Mouse (Mus musculus): ENCODE results near the gene H2-Q10. TPM values are rescaled to one million over a fixed set of nuclear protein-coding genes. Genes with fewer than 3 reads are reported as not detected.

Gene H2-Q10
- polyA plus RNA-seq, 1 experiment: 0.09 TPM

- no peaks in the 10 kb centered on the region for H3K27me3 ChIP-seq (ENCODE audit: control insufficient read depth)
- peaks cover 50% of the 10 kb centered on the region for H3K4me1 ChIP-seq (ENCODE audit: control insufficient read depth)
- H3K4me3 ChIP-seq (replicated peaks): peak overlapping the region; percentile 68
- TF ChIP-seq TAL1 (IDR thresholded peaks at IDR 0.05; ENCODE audit: low read length): no peak
- no peak for TF ChIP-seq GATA1 (IDR thresholded peaks at IDR 0.05; ENCODE audit: low read length)
- H3K9me3 ChIP-seq (ENCODE audit: control insufficient read depth, low read length): no peaks in the 10 kb centered on the region
- H3K36me3 ChIP-seq (ENCODE audit: control insufficient read depth): peaks cover 71% of the 10 kb centered on the region
These were observed 46.2 kb downstream of the H2-Q10 start for GRCm38 (mm10) chr17:35515911-35516640.

GRCm38 (mm10) chr17:35516652-35517500, 47.0 kb downstream of the H2-Q10 start, which contains the start of the genes Tcf19 and Cchcr1:
Gene Tcf19 (minus strand): TSS chr17:35516824.
Gene Cchcr1 (plus strand): TSS chr17:35517100.
- Histone ChIP-seq H3K9me3 (ENCODE audit: control insufficient read depth, low read length) (no peaks in the 10 kb centered on the region), H3K36me3 (ENCODE audit: control insufficient read depth) (peaks cover 72% of the 10 kb centered on the region), H3K4me3 (replicated peaks) (peak within 1 kb of the TSS; percentile 68), H3K4me1 (ENCODE audit: control insufficient read depth) (peaks cover 50% of the 10 kb centered on the region), H3K27me3 (ENCODE audit: control insufficient read depth) (no peaks in the 10 kb centered on the region)
- TF ChIP-seq GATA1 (IDR thresholded peaks at IDR 0.05; ENCODE audit: low read length) (no peak), TAL1 (IDR thresholded peaks at IDR 0.05; ENCODE audit: low read length) (no peak)

DNA sequence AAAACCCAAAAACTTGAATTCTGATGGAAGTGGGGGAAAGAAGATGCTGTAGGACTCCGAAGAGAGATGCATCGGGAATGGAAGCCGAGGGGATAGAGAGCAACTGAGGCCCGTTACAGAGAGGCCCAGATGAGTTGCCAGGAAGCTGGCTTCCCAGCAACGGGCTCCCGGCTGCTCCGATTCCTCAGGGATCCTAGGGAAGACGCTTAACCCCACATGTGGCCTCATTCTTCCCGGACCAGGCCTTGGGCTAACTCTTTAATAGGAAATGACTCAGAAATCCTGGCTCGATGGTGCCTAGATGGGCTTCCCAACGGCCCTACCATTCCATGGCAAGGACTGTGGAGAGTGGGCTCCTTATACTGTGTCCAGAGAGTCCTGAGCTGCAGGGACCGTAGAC, 47.6 kb downstream of the H2-Q10 start:
- no peaks in the 10 kb centered on the region for H3K9me3 ChIP-seq (ENCODE audit: control insufficient read depth, low read length)
- TF ChIP-seq TAL1 (IDR thresholded peaks at IDR 0.05; ENCODE audit: low read length): no peak
- TF ChIP-seq GATA1 (IDR thresholded peaks at IDR 0.05; ENCODE audit: low read length): no peak
- H3K4me1 ChIP-seq (ENCODE audit: control insufficient read depth): peaks cover 50% of the 10 kb centered on the region
- H3K4me3 ChIP-seq (replicated peaks): peak overlapping the region; percentile 68
- H3K27me3 ChIP-seq (ENCODE audit: control insufficient read depth): no peaks in the 10 kb centered on the region
- H3K36me3 ChIP-seq (ENCODE audit: control insufficient read depth): peaks cover 70% of the 10 kb centered on the region

Other genes starting within 250 kb of the H2-Q10 start
- gene Gm16181, start 249.3 kb upstream of the H2-Q10 start, polyA plus RNA-seq (2012): not detected in 2 replicates
- gene Atp6v1g2, start 236.4 kb upstream of the H2-Q10 start, polyA plus RNA-seq (2012): 0.04 and 0.37 TPM in 2 replicates
- gene Nfkbil1, start 234.3 kb upstream of the H2-Q10 start, polyA plus RNA-seq (2012): 1.6 TPM in 2 replicates
- gene Ddx39b, start 228.3 kb upstream of the H2-Q10 start, polyA plus RNA-seq (2012): 18.8 and 20.8 TPM in 2 replicates
- gene H2-D1, start 207.4 kb upstream of the H2-Q10 start, polyA plus RNA-seq (2012): 2.4 and 2.7 TPM in 2 replicates
- gene H2-Q1, start 149.7 kb upstream of the H2-Q10 start, polyA plus RNA-seq (2012): not detected in 2 replicates
- gene H2-Q2, start 127.8 kb upstream of the H2-Q10 start, polyA plus RNA-seq (2012): not detected in 2 replicates
- gene H2-Q4, start 90.5 kb upstream of the H2-Q10 start, polyA plus RNA-seq (2012): 0.50 and 0.56 TPM in 2 replicates
- gene H2-Q6, start 45.2 kb upstream of the H2-Q10 start, polyA plus RNA-seq (2012): 0.09 TPM in 1 of 2 replicates, not detected in the other
- 0.03 and 0.13 TPM in 2 replicates for gene H2-Q7, start 30.9 kb upstream of the H2-Q10 start, polyA plus RNA-seq (2012)
- gene Pou5f1, start 35.9 kb downstream of the H2-Q10 start, polyA plus RNA-seq (2012): 0.05 TPM in 1 of 2 replicates, not detected in the other
- 29.1 and 33.5 TPM in 2 replicates for gene Tcf19, start 46.7 kb downstream of the H2-Q10 start, polyA plus RNA-seq (2012)
- 4.7 and 4.9 TPM in 2 replicates for gene Cchcr1, start 47.0 kb downstream of the H2-Q10 start, polyA plus RNA-seq (2012)
- gene Psors1c2, start 63.1 kb downstream of the H2-Q10 start, polyA plus RNA-seq (2012): 0.40 and 0.51 TPM in 2 replicates
- gene Cdsn, start 82.0 kb downstream of the H2-Q10 start, polyA plus RNA-seq (2012): 0.02 TPM in 1 of 2 replicates, not detected in the other
- gene 2300002M23Rik, start 97.4 kb downstream of the H2-Q10 start, polyA plus RNA-seq (2012): not detected in 2 replicates
- not detected in 2 replicates for gene Sfta2, start 131.5 kb downstream of the H2-Q10 start, polyA plus RNA-seq (2012)
- gene Gm9573, start 156.5 kb downstream of the H2-Q10 start, polyA plus RNA-seq (2012): not detected in 2 replicates
- gene Mucl3, start 173.6 kb downstream of the H2-Q10 start, polyA plus RNA-seq (2012): not detected in 2 replicates
- 1.9 and 2.6 TPM in 2 replicates for gene Vars2, start 197.5 kb downstream of the H2-Q10 start, polyA plus RNA-seq (2012)
- gene Gtf2h4, start 203.7 kb downstream of the H2-Q10 start, polyA plus RNA-seq (2012): 1.1 and 1.3 TPM in 2 replicates
- not detected in 2 replicates for gene Ddr1, start 234.5 kb downstream of the H2-Q10 start, polyA plus RNA-seq (2012)